Mouse (Mus musculus): ENCODE measurements at regions not wholly inside any gene's neighbourhood (a gene's known extent, or its start where the extent isn't known, plus 50 kb on each side); places are given as distances from the start of the nearest gene placed in this dataset.

DNA sequence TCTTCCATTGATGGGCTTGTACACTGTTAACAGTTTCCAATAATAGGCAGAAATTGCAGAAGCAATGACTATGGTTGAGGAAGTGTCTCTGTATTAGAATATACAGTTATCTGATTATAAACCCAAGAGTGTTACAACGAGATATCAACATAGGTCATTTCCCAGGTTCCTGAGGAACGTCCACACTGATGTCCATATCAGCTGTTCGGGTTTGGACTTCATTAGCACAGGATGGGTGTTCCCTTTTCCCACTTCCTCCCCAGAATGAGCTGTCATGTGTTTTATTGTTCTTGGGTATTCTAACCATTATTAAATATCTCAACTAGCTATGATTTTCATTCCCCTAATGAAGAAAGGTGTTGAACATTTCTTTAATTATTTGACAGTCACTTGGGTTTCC is 613.2 kb upstream of the Ncam2 start:
- peak; percentile 48; the same call in 1 of the 2 replicates for TF ChIP-seq EP300 (IDR thresholded peaks at IDR 0.05; ENCODE audit: insufficient read depth, low read depth, low read length)
- TF ChIP-seq CTCF (IDR thresholded peaks at IDR 0.05), result no peak

All from heart, adult 2 months (tissue).